Mouse (Mus musculus) liver, adult (tissue): ENCODE data around the gene Vmn2r21.
"Not testable (repeated sequence)": the region's sequence is repeated elsewhere in the genome, so short reads cannot be mapped to it uniquely, and the experiment has no call there.

Source experiments
- GATA4 ChIP-seq: IDR thresholded peaks from 2 replicates; pipeline ENCODE4 v1.6.1; 2014; ENCODE audit warnings: mild to moderate bottlenecking, low read length; ENCODE audit not compliant: insufficient replicate concordance

The Vmn2r21 gene

DNA sequence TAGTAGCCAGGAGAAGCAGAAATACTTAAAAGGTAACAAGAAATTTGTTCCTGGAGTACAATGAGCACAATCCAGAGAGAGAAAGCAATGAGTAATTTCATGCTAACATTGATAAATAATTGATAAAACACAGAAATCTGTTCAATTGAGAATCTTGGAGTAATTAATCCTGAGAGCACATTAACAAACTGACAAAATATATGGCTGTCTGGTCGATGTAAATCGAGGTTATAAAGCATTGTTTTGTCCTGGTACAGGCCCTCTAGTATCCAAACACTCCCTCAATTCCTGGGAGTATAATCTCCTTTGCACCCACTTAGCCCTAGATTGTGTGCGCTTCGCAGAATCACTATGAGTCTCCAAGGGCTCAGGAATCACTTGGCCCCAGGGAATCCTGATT is at the start of gene Vmn2r21:
Gene Vmn2r21, minus strand, starts transcription at position 101 of the 400 bp plus-strand sequence.
- not testable (repeated sequence) for TF ChIP-seq GATA4
